Mouse (Mus musculus): ENCODE measurements at regions not wholly inside any gene's neighbourhood (a gene's known extent, or its start where the extent isn't known, plus 50 kb on each side); places are given as distances from the start of the nearest gene placed in this dataset.

DNA sequence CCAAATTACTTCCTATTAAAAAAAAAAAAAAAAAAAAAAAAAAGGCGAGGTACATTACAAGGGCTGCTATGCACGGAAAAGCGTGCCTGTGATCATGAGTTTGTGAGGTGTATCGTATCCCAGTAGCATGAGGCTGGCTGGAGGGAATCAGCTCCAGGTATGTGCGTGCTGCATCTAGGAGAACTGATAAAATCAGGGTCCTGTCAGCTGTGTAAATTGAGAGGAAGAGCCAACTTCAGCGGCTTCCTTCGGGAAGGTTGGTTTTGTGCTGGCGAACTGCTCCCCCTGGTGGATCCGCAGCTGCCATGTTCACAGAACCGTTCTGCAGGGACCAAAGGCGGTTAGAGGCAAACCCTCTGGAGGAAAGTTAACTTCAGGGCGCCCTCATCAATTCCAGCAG lies 60.8 kb upstream of the Gm10295 start:
- peak; percentile 37 for DNase-seq (ENCODE audit: low spot score in 2 of 2)

DNA sequence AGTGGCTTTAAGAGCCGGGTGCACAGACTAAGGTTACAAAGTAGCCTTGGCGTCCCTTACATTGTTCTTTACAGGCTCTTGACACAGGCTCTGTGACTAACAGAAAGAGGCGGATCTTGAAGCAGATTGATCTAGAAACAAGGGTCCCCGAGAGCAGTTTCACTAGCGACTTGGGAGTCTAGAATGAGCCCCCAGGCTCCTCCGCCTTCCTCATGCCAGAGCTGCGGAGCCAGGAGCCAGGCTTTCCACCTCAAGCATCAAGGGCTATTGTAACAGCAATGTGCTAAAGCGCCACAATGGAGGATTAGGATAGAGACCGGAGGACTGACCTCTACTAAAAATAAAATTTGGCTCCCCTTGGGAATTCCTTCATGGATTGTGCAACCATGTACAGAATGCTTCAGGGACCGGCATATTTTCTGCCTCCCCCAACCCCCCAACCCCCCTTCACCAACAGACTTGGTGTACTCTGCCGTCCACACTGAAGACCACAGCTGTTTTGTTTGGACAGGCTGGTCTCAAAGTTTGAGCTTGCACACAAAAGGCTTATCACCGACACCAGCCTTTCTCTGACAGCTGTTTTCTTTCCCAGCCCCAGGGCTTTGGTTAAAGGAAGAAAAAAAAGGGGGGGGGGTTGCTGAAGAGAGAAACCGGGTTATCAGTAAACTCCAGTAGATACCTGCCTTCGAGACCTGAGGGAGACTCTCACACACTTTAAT lies 60.2 kb upstream of the Gm10295 start:
- no peak for DNase-seq (ENCODE audit: low spot score in 2 of 2)

DNA sequence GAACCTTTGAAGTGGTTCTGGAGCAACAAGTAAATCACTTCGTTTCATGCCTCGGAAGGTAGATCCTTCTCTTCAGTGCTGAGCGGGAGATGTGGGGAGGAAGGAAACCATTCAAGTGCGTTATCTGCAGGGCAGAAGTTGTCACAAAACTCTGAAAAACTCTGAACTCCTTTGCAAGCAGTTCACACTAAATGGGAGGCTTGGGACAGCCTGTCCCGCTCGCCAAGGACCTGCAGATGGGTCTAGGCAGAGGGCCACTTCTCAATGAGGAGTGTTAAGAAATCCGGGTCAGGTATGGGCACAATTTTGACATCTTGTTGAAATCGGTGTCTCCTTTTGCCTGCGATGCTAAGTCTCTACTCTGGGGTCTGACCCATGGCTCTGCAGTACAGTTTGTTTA lies 58.6 kb upstream of the Gm10295 start:
- no peak for DNase-seq (ENCODE audit: low spot score in 2 of 2)

DNA sequence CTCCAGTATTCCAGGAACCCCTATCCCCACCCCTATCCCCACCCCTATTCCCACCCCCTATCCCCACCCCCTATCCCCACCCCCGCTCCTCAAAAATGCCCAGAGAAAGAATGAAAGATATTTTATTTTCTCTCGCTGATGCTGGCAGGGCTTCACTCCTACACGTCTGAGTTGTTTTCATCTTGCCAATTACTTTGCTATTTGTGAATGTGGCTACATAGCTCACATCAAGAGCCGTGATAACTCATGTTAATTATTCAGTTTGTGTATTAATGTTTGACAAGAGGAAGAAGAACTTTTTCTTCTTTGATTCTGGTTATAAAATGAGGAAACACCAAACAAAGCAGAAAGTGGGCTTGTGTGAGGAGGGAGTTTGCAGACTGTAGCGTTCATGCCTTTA lies 57.8 kb upstream of the Gm10295 start:
- no peak for DNase-seq (ENCODE audit: low spot score in 2 of 2)

DNA sequence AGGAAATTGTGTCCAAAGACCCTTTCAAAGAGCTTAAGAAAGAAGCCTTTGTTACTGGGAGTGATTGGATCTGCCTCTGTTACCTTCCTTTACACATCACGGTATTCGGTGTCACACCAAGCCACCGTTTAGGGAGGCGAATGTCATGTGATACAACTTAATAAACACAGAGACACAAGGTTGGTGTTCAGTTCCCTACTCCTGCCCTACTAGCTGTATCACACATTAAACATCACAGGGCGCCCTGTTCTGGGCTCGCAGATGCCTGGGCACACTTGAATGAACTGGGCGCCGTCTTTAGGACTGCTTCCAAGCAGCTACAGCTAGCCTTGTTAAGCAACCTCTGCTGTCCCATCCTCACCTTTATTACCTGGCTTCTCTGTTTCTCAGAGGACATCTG lies 55.0 kb upstream of the Gm10295 start:
- DNase-seq (ENCODE audit: low spot score in 2 of 2) = no peak

Measured in right cerebral cortex, postnatal 36 days (tissue).